Mouse (Mus musculus) heart, adult 2 months (tissue): Measurements from ENCODE around the gene Palld. TPM values are rescaled to one million over a fixed set of nuclear protein-coding genes. Genes with fewer than 3 reads are reported as not detected.

Experiments
- DNase-seq, 2 experiments: peaks; one replicate each; pipeline ENCODE4 v3.0.0; 2021
- H3K27ac ChIP-seq: fragments of 200-600 bp; 2 replicates; pipeline ENCODE4 v1.8.1; 2022
- H3K27me3 ChIP-seq: fragments of 200-500 bp; 2 replicates; pipeline ENCODE4 v1.6.1; 2012; ENCODE audit warnings: mild to moderate bottlenecking, low read length, inconsistent platforms, mixed read lengths; ENCODE audit not compliant: control insufficient read depth, insufficient read depth
- H3K36me3 ChIP-seq: fragments of 200-500 bp; 2 replicates; pipeline ENCODE4 v1.6.1; 2012; ENCODE audit warnings: low read length, inconsistent platforms; ENCODE audit not compliant: control insufficient read depth, insufficient read depth
- H3K4me1 ChIP-seq: fragments of 200-500 bp; 2 replicates; pipeline ENCODE4 v1.6.1; 2011; ENCODE audit warnings: low read length; ENCODE audit not compliant: control insufficient read depth, insufficient read depth
- H3K4me3 ChIP-seq: fragments of 200-600 bp; 2 replicates; pipeline ENCODE4 v1.8.1; 2022
- H3K79me2 ChIP-seq: fragments of 200-500 bp; replicated peaks from 2 replicates; pipeline ENCODE4 v1.6.1; 2012; ENCODE audit warnings: mild to moderate bottlenecking, inconsistent platforms, low read length, moderate library complexity, mixed read lengths; ENCODE audit not compliant: control insufficient read depth, insufficient read depth
- H3K9ac ChIP-seq: fragments of 200-500 bp; 2 replicates; pipeline ENCODE4 v1.6.1; 2012; ENCODE audit warnings: low read depth, mild to moderate bottlenecking, control low read depth, inconsistent platforms, low read length, mixed read lengths
- CTCF ChIP-seq: fragments of 200-600 bp; IDR thresholded peaks from 2 replicates; pipeline ENCODE4 v1.8.1; 2022; ENCODE audit warnings: antibody characterized with exemption, mild to moderate bottlenecking, moderate library complexity
- EP300 ChIP-seq: fragments of 200-500 bp; IDR thresholded peaks from 2 replicates; pipeline ENCODE4 v1.6.1; 2011; ENCODE audit warnings: low read depth, low read length, control low read depth; ENCODE audit not compliant: insufficient read depth
- POLR2A ChIP-seq: fragments of 200-500 bp; IDR thresholded peaks from 2 replicates; pipeline ENCODE4 v1.6.1; 2011; ENCODE audit warnings: mild to moderate bottlenecking, low read depth, low read length, control low read depth; ENCODE audit not compliant: insufficient read depth
- WGBS: fragments of 180-500 bp; shearing (Covaris S2); methylation state at CpG from one replicate; pipeline ENCODE4 v1.1.7; 2018; 5-methylcytosine and 5-hydroxymethylcytosine counted together
- intact Hi-C: fragments of 180-260 bp; cut with DNase I; formaldehyde crosslinking; loops from one replicate; pipeline ENCODE4 v1.15.1; 2025
- polyA plus RNA-seq: library from polyadenylated mRNA; depleted of rRNA; stranded (reverse); fragments of >200 nt; gene quantifications from 2 replicates; pipeline ENCODE4 v1.2.3, GENCODE M21; 2012
- total RNA-seq, 2 experiments: library from RNA; stranded (reverse); gene quantifications; 2 replicates each; pipeline ENCODE4 v1.2.3; 2021

Gene Palld
- total and polyA plus RNA-seq, 3 experiments: 60.3 to 188 (median 169) TPM

GRCm38 (mm10) chr8:61581259-61581658 is 321.2 kb downstream of the Palld start:
- Histone ChIP-seq H3K27ac (no peak overlapping the region), H3K79me2 (no peaks in the 10 kb centered on the region; the same call in 1 of the 2 replicates), H3K4me1 (peaks cover 7% of the 10 kb centered on the region), H3K4me3 (no peak overlapping the region), H3K9ac (no peak overlapping the region), H3K27me3 (no peaks in the 10 kb centered on the region), H3K36me3 (peaks cover 2% of the 10 kb centered on the region; the same call in 1 of the 2 replicates)
- TF ChIP-seq POLR2A (no peak), CTCF (no peak), EP300 (no peak)
- intact Hi-C loops: no loop called here
- no peak for DNase-seq
- 89% methylated on average over 5 of the region's 5 CpGs for WGBS

DNA sequence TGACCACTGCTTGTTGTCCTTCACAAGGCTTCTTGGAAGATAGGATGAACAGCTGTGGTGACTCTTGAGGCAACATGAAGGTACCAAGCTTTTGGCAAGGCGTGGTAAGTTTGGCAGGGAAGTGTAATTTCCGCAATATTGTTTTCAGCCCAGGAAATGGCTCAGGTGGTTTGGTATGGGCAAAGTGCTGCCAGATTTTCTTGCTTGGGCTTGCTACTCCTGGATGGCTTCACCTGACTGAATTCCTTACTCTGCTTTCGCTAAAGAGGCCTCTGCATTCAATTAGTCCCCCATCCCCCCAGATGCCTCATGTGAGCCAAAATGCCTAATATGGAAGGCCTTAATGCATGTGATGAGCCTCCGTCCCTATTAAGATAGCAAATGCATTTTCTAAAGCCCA is 322.7 kb downstream of the Palld start:
- WGBS: 73% methylated on average over 4 of the region's 4 CpGs

DNA sequence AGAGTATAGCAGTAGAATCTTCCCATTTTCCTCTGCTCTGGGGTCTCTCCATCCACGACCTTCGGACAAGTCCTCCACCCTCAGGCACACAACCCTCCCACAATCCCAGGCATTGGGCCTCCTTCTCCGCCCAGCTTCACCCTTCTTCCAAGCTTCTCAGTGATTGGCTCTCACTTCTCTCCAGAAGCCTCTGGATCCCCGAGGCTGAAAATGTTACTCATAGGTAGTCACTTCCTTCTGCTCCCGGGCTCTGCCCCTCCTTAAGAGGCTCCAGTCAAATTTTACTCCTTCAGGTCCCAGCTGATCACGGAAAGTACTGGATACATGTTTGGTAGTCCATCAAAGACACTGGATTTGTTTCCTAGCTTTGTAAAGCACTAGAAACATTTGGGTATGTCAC is 323.7 kb downstream of the Palld start:
- no peak for TF ChIP-seq EP300
- no peak for TF ChIP-seq POLR2A
- TF ChIP-seq CTCF: no peak
- H3K36me3 ChIP-seq: peaks cover 15% of the 10 kb centered on the region
- no peak overlapping the region for H3K4me3 ChIP-seq
- no peak overlapping the region for H3K27ac ChIP-seq
- H3K79me2 ChIP-seq: peaks cover 1% of the 10 kb centered on the region; the same call in 1 of the 2 replicates
- no peak overlapping the region for H3K9ac ChIP-seq
- intact Hi-C loops: no loop called here
- H3K4me1 ChIP-seq: peaks cover 18% of the 10 kb centered on the region
- 68% methylated on average over 6 of the region's 6 CpGs for WGBS
- DNase-seq: no peak
- no peaks in the 10 kb centered on the region for H3K27me3 ChIP-seq

More for the DNA sequence above, 322.7 kb downstream of the Palld start:
- intact Hi-C loops: no loop called here
- H3K79me2 ChIP-seq: peaks cover 1% of the 10 kb centered on the region; the same call in 1 of the 2 replicates
- peaks cover 15% of the 10 kb centered on the region for H3K4me1 ChIP-seq
- no peak for TF ChIP-seq EP300
- TF ChIP-seq POLR2A: no peak
- no peak for TF ChIP-seq CTCF
- H3K27ac ChIP-seq: no peak overlapping the region
- H3K27me3 ChIP-seq: no peaks in the 10 kb centered on the region
- H3K4me3 ChIP-seq: no peak overlapping the region
- H3K36me3 ChIP-seq: peaks cover 13% of the 10 kb centered on the region
- DNase-seq: no peak
- no peak overlapping the region for H3K9ac ChIP-seq

DNA sequence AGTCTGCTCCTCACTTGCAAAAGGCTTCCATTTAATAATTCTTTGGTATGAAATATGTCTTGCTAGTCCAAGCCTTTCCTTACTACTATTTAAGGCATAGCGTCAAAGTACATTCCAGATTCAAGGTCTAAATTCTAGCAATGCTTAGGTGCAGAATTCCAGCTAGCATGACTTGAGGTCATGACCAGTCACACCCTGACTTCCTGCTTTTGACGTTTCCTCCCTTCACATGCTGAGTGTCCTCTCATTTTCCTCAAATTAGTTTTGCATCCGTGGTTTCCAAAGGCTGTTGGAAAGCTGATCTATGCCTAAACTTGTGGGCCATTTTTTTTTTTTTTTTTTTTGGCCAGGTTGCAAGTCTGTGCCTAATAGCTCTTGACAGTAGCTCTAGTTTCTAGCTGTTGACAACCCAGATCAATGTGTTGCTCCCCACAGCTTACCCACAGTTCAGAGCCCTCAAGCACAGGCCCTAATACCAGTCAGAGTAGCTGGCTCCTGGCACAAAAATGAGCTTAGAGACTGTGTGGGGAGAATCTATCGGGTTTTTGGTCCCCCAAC is 327.3 kb downstream of the Palld start:
- intact Hi-C loops: no loop called here
- WGBS: 28% methylated on average over 4 of the region's 4 CpGs
- H3K4me3 ChIP-seq: no peak overlapping the region
- H3K27me3 ChIP-seq: no peaks in the 10 kb centered on the region
- DNase-seq: no peak
- H3K27ac ChIP-seq: peak overlapping the region; percentile 15; the same call in 1 of the 2 replicates
- H3K36me3 ChIP-seq: peaks cover 21% of the 10 kb centered on the region
- no peak for TF ChIP-seq EP300
- H3K9ac ChIP-seq: no peak overlapping the region
- H3K79me2 ChIP-seq: peaks cover 1% of the 10 kb centered on the region; the same call in 1 of the 2 replicates
- H3K4me1 ChIP-seq: peaks cover 24% of the 10 kb centered on the region

- H3K4me1 ChIP-seq: peaks cover 27% of the 10 kb centered on the region
- WGBS: 57% methylated on average over 7 of the region's 7 CpGs
- intact Hi-C loops: loop anchor here (5.0 kb wide), 1 partner anchor 43 kb away; no protein-coding TSS in a partner anchor
- H3K27me3 ChIP-seq: no peaks in the 10 kb centered on the region
- H3K4me3 ChIP-seq: no peak overlapping the region
- no peak for DNase-seq
- TF ChIP-seq CTCF: no peak
- no peak overlapping the region for H3K9ac ChIP-seq
- H3K36me3 ChIP-seq: peaks cover 22% of the 10 kb centered on the region
- no peak overlapping the region; the same call in 1 of the 2 replicates for H3K27ac ChIP-seq
- H3K79me2 ChIP-seq: peaks cover 1% of the 10 kb centered on the region; the same call in 1 of the 2 replicates
Measured at GRCm38 (mm10) chr8:61574526-61574925, 328.0 kb downstream of the Palld start.

GRCm38 (mm10) chr8:61573179-61573937 is 329.1 kb downstream of the Palld start:
- intact Hi-C loops: loop anchor here (5.0 kb wide), 1 partner anchor 44 kb away; no protein-coding TSS in a partner anchor

More at GRCm38 (mm10) chr8:61573179-61573937, 329.1 kb downstream of the Palld start:
- TF ChIP-seq POLR2A (no peak), CTCF (no peak), EP300 (no peak)
- peaks cover 1% of the 10 kb centered on the region; the same call in 1 of the 2 replicates for H3K79me2 ChIP-seq
- DNase-seq: no peak
- H3K4me1 ChIP-seq: peaks cover 29% of the 10 kb centered on the region
- H3K36me3 ChIP-seq: peaks cover 24% of the 10 kb centered on the region
- H3K9ac ChIP-seq: no peak overlapping the region
- peak overlapping the region; percentile 33; the same call in 1 of the 2 replicates for H3K27ac ChIP-seq
- H3K27me3 ChIP-seq: no peaks in the 10 kb centered on the region
- H3K4me3 ChIP-seq: no peak overlapping the region
- 44% methylated on average over 8 of the region's 8 CpGs for WGBS
